Mouse (Mus musculus) myocyte (in vitro differentiated cells): ENCODE measurements around the gene Fbxo45. TPM values are rescaled to one million over a fixed set of nuclear protein-coding genes. Genes with fewer than 3 reads are reported as not detected.
"Not testable (repeated sequence)": the region's sequence is repeated elsewhere in the genome, so short reads cannot be mapped to it uniquely, and the experiment has no call there.

Experiments
- H3K27me3 ChIP-seq: one replicate; pipeline ENCODE4 v1.6.1; 2011; ENCODE audit not compliant: control insufficient read depth, insufficient read depth, insufficient read length
- H3K36me3 ChIP-seq: one replicate; pipeline ENCODE4 v1.6.1; 2011; ENCODE audit not compliant: control insufficient read depth, insufficient read depth
- H3K4me2 ChIP-seq: one replicate; pipeline ENCODE4 v1.6.1; 2011; ENCODE audit warnings: low read depth, control low read depth
- H3K4me3 ChIP-seq: one replicate; pipeline ENCODE4 v1.5.1; 2011; ENCODE audit warnings: mild to moderate bottlenecking, control low read depth, moderate library complexity
- H3K79me2 ChIP-seq: one replicate; pipeline ENCODE4 v1.6.1; 2011; ENCODE audit not compliant: control insufficient read depth, insufficient read depth
- H3ac ChIP-seq: one replicate; pipeline ENCODE4 v1.6.1; 2011; ENCODE audit not compliant: control insufficient read depth, insufficient read length
- CEBPB ChIP-seq: IDR thresholded peaks from 2 replicates; pipeline ENCODE4 v1.6.1; 2011; ENCODE audit warnings: mild to moderate bottlenecking, moderate library complexity; ENCODE audit not compliant: poor library complexity, insufficient read depth, severe bottlenecking
- E2F4 ChIP-seq: IDR thresholded peaks from one replicate; pipeline ENCODE4 v1.6.1; 2011; ENCODE audit warnings: mild to moderate bottlenecking, control low read depth, moderate library complexity; ENCODE audit not compliant: insufficient read depth
- MAX ChIP-seq: IDR thresholded peaks from one replicate; pipeline ENCODE4 v1.6.1; 2011; ENCODE audit warnings: low read depth, mild to moderate bottlenecking, control low read depth
- MYOD1 ChIP-seq, 3 experiments: IDR thresholded peaks; one replicate each; pipeline ENCODE4 v1.6.1; 2011; ENCODE audit warnings: control low read depth in 2 of 3, low read depth in 2 of 3, mild to moderate bottlenecking in 2 of 3, moderate library complexity in 1 of 3; ENCODE audit not compliant: insufficient read length in 2 of 3, control insufficient read depth in 1 of 3
- MYOG ChIP-seq, 3 experiments: IDR thresholded peaks; one replicate each; pipeline ENCODE4 v1.6.1; 2011; ENCODE audit warnings: control low read depth in 2 of 3, low read depth in 2 of 3, mild to moderate bottlenecking in 2 of 3; ENCODE audit not compliant: insufficient read length in 2 of 3, control insufficient read depth in 1 of 3, insufficient read depth in 1 of 3
- POLR2A ChIP-seq: IDR thresholded peaks from one replicate; pipeline ENCODE4 v1.6.1; 2011; ENCODE audit warnings: low read depth, mild to moderate bottlenecking, control low read depth, moderate library complexity; ENCODE audit not compliant: insufficient read length
- POLR2AphosphoS2 ChIP-seq: IDR thresholded peaks from one replicate; pipeline ENCODE4 v1.6.1; 2011; ENCODE audit warnings: low read depth, control low read depth; ENCODE audit not compliant: insufficient read length
- REST ChIP-seq: IDR thresholded peaks from one replicate; pipeline ENCODE4 v1.6.1; 2011; ENCODE audit warnings: mild to moderate bottlenecking, control low read depth, moderate library complexity; ENCODE audit not compliant: insufficient read depth, insufficient read length
- SRF ChIP-seq: IDR thresholded peaks from one replicate; pipeline ENCODE4 v1.6.1; 2011; ENCODE audit warnings: low read depth; ENCODE audit not compliant: control insufficient read depth, insufficient read length
- TCF12 ChIP-seq: IDR thresholded peaks from one replicate; pipeline ENCODE4 v1.6.1; 2011; ENCODE audit warnings: mild to moderate bottlenecking, control low read depth; ENCODE audit not compliant: poor library complexity, insufficient read depth, severe bottlenecking
- TCF3 ChIP-seq: IDR thresholded peaks from one replicate; pipeline ENCODE4 v1.6.1; 2011; ENCODE audit warnings: low read depth, control low read depth; ENCODE audit not compliant: insufficient read length
- USF1 ChIP-seq: IDR thresholded peaks from one replicate; pipeline ENCODE4 v1.6.1; 2011; ENCODE audit warnings: low read depth, mild to moderate bottlenecking, control low read depth, moderate library complexity
- polyA plus RNA-seq: library from polyadenylated mRNA; unstranded; fragments of >200 nt; fragmentation: generic; extraction: Trizol; gene quantifications from one replicate; pipeline ENCODE4 v1.2.1, GENCODE M21; 2012; ENCODE audit warnings: missing spikeins

Fbxo45 gene
- polyA plus RNA-seq, 1 experiment, result 3.9 TPM

GRCm38 (mm10) chr16:32246351-32246791 lies 587 bp downstream of the Fbxo45 start:
- no peak for TF ChIP-seq CEBPB
- no peak for TF ChIP-seq USF1
- TF ChIP-seq MYOD1 (IDR thresholded peaks at IDR 0.05; ENCODE audit: control insufficient read depth in 1 of 3, insufficient read length in 2 of 3, low read depth in 2 of 3), result no peak
- no peak for TF ChIP-seq REST
- no peak for TF ChIP-seq MYOG (IDR thresholded peaks at IDR 0.05; ENCODE audit: control insufficient read depth in 1 of 3, insufficient read depth in 1 of 3, insufficient read length in 2 of 3, low read depth in 2 of 3)
- TF ChIP-seq TCF3, result no peak

GRCm38 (mm10) chr16:32243901-32244300 lies 3.1 kb downstream of the Fbxo45 start:
- Histone ChIP-seq H3K79me2 (peaks cover 72% of the 10 kb centered on the region), H3K36me3 (no peaks in the 10 kb centered on the region), H3K4me3 (no peak overlapping the region), H3ac (no peak overlapping the region), H3K4me2 (no peak overlapping the region), H3K27me3 (no peaks in the 10 kb centered on the region)
- no peak for TF ChIP-seq SRF
- TF ChIP-seq CEBPB, result no peak
- TF ChIP-seq MYOD1 (IDR thresholded peaks at IDR 0.05; ENCODE audit: control insufficient read depth in 1 of 3, insufficient read length in 2 of 3, low read depth in 2 of 3), result no peak
- TF ChIP-seq MYOG (IDR thresholded peaks at IDR 0.05; ENCODE audit: control insufficient read depth in 1 of 3, insufficient read depth in 1 of 3, insufficient read length in 2 of 3, low read depth in 2 of 3), result no peak
- no peak for TF ChIP-seq E2F4
- no peak for TF ChIP-seq TCF3
- TF ChIP-seq POLR2AphosphoS2, result no peak
- TF ChIP-seq MAX, result no peak
- no peak for TF ChIP-seq TCF12
- no peak for TF ChIP-seq REST
- TF ChIP-seq USF1, result no peak
- TF ChIP-seq POLR2A, result no peak

More at GRCm38 (mm10) chr16:32246351-32246791, 587 bp downstream of the Fbxo45 start:
- peak overlapping the region; percentile 71 for H3K4me3 ChIP-seq
- peak overlapping the region; percentile 15 for H3ac ChIP-seq
- peak overlapping the region; percentile 77 for H3K4me2 ChIP-seq
- H3K79me2 ChIP-seq, result peaks cover 51% of the 10 kb centered on the region
- H3K36me3 ChIP-seq, result no peaks in the 10 kb centered on the region
- H3K27me3 ChIP-seq, result no peaks in the 10 kb centered on the region

DNA sequence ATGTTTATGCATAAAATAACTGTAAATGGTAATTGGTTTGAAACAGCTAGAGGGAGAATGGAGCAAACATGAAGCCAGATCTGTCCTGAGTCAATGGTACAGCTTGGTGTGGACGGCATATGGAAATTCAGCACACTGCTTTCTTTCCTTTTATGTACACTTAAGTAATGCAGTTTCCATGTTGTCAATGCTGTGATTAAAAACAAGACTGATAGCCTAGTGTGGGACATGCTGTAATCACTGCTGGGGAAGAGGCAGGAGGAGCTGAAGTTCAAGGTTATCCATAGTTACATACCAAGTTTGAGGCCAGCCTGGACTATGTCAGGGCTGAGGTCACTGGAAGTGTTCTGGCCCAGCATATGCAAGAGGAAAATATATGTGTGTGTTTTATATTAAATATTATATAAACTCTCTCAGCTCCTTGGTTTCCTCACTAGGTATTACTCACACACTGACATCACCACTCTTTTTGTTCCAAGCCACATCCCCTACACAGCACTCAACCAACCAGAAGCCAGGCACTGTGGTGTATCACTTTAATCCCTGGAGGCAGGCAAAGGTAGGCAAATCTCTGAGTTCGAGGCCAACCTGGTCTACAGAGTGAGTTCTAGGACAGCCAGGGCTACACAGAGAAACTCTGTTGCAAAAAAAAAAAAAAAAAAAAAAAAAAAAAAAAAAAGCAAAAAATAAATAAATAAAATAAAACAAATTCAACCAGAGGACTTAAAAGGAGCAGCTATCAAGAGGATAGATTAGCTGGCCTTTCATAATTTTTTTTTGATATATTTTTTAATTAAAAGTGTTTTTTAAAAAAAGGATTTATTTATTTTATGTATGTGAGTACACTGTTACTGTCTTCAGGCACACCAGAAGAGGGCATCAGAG lies 7.3 kb downstream of the Fbxo45 start:
- TF ChIP-seq REST, result no peak
- no peak for TF ChIP-seq POLR2A
- no peak for TF ChIP-seq MAX
- no peak for TF ChIP-seq POLR2AphosphoS2
- TF ChIP-seq E2F4, result no peak
- no peak for TF ChIP-seq SRF
- TF ChIP-seq TCF3, result no peak
- no peak for TF ChIP-seq TCF12
- no peak for TF ChIP-seq USF1
- TF ChIP-seq MYOD1 (IDR thresholded peaks at IDR 0.05; ENCODE audit: control insufficient read depth in 1 of 3, insufficient read length in 2 of 3, low read depth in 2 of 3), result no peak
- TF ChIP-seq CEBPB, result no peak
- TF ChIP-seq MYOG (IDR thresholded peaks at IDR 0.05; ENCODE audit: control insufficient read depth in 1 of 3, insufficient read depth in 1 of 3, insufficient read length in 2 of 3, low read depth in 2 of 3), result no peak
- Histone ChIP-seq H3K36me3 (peaks cover 12% of the 10 kb centered on the region), H3K4me3 (no peak overlapping the region), H3K4me2 (no peak overlapping the region), H3K27me3 (no peaks in the 10 kb centered on the region), H3ac (no peak overlapping the region), H3K79me2 (peaks cover 44% of the 10 kb centered on the region)

- H3K4me2 ChIP-seq, result no peak overlapping the region
These were observed 8.9 kb downstream of the Fbxo45 start for GRCm38 (mm10) chr16:32237930-32238680.

GRCm38 (mm10) chr16:32232050-32232449 lies 14.9 kb downstream of the Fbxo45 start:
- not testable (repeated sequence) for H3K27me3 ChIP-seq, H3K4me2 ChIP-seq, H3K4me3 ChIP-seq, H3ac ChIP-seq, H3K79me2 ChIP-seq
- H3K36me3 ChIP-seq, result peaks cover 12% of the 10 kb centered on the region

More at GRCm38 (mm10) chr16:32237930-32238680, 8.9 kb downstream of the Fbxo45 start:
- peaks cover 13% of the 10 kb centered on the region for H3K36me3 ChIP-seq
- H3ac ChIP-seq, result no peak overlapping the region
- no peak for TF ChIP-seq MYOG (IDR thresholded peaks at IDR 0.05; ENCODE audit: control insufficient read depth in 1 of 3, insufficient read depth in 1 of 3, insufficient read length in 2 of 3, low read depth in 2 of 3)
- no peak for TF ChIP-seq E2F4
- no peak for TF ChIP-seq POLR2AphosphoS2
- TF ChIP-seq MYOD1 (IDR thresholded peaks at IDR 0.05; ENCODE audit: control insufficient read depth in 1 of 3, insufficient read length in 2 of 3, low read depth in 2 of 3), result no peak
- TF ChIP-seq MAX, result no peak
- TF ChIP-seq TCF12, result no peak
- no peak for TF ChIP-seq TCF3
- TF ChIP-seq USF1, result no peak
- no peaks in the 10 kb centered on the region for H3K27me3 ChIP-seq
- H3K79me2 ChIP-seq, result peaks cover 36% of the 10 kb centered on the region
- no peak overlapping the region for H3K4me3 ChIP-seq
